Mouse (Mus musculus) liver (tissue): Measurements from ENCODE around the gene St6gal1.

Source experiments
- DNase-seq: peaks from one replicate; pipeline ENCODE4 v3.0.0-alpha.2; 2020; ENCODE audit warnings: mixed read lengths

The St6gal1 gene

DNA sequence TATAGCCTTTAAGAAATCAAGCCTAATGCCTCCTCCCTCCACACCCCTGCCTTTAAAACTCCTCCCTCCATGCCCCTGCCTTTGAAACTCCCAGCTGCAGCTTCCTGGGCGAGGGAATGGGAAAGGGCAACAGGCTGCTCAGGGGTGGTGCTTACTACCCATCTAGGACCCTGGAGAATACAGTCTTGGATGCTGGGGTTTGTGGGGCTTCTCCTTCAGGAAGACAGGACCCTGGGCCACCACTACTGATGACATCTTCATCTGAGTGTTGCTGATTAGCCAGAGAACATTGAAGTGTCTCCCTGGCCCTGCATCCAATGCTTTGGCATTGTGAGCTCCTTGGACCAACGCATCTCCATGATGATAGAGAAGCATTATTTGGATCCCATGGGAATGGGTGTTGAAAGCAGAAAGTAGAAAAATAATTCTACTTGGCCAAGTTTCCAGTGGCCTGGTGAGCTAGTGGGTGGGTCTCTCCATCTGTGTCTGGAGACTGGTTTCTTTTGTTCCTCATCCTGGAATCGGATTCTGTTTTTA lies 137.0 kb downstream of the St6gal1 start:
- DNase-seq: no peak

DNA sequence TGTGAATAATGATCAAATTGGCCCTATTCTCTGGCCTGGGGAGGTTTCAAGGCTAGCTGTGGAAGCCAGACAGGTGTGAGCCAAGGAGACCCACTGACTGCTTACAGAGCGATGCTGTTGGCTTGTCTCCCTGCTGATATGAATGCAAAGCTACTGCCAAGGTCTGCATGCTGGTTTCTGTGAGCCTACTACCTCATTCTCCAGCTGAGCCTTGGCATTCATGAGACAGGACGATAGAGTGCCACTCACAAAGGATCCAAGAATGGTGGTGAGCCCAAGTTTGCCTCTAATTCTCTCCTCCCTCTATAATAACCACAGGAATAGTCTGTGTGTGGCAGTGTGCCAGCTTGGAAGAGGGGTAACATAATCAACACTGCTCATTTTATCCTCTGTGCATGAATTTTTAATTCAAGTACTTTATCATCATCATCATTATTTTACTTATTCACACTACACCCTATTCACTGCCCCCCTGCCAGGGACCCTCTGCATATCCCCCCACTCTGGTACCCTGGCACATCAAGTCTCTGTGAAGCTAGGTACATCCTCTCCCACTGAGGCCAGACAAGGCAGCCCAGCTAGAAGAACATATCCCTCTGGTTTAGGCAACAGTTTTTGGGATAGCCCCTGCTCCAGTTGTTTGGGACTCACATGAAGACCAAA lies 139.9 kb downstream of the St6gal1 start:
- no peak for DNase-seq

DNA sequence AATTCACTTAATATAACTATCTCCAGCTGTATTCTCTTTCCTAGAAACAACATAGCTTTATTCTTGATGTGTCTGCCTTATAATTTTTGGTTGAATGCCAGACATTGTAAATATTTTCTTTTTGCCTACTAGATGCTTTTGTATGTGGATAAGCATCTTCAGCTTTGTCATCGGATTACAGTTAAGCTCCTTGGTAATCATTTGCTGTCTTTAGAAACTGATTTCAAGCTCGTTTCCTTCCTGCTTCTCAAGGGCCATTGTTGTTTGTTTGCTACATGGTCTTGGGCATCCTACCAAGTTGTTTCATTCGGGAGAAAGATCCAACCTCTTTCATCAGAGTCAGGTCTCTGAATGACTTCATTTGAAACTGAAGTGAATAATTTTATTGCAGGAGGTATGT lies 144.6 kb downstream of the St6gal1 start:
- DNase-seq: no peak

DNA sequence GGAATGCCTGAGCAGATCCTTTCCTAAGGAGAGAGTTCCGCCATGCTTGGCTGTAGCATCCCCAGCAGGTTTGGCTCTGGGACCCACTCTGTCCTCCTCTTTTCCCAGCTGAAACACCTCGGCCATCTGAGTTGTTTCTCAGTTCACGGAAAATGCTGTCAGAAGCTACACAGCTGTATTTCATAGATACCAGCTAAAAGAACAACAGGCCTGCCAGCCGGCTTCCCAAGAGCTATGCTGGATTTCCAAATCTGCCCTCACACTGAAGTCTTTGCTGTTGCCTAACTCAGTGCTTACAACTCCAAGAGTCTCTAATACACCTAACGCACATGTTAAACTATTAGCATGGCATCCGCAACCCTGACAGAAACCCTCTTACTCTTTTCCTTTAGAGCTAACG lies 146.2 kb downstream of the St6gal1 start:
- DNase-seq: no peak

DNA sequence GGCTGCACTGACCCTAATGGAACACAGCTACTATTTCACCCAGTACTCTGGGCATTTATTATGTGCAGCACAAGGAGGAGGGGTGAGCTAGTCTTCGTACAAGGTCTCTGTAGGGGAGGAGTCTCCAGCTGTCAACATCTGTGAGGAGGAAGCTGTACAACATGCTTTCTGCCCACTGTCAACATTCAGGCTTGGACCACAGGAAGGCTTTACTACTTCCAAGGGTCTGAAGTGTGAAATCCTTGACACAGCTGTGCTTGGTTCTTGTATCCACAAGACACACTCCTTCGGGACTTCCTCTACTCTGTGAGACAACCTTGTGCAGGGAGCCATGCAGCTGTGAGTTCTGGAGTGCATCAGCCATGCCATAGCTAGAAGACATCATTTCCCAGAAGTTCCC lies 147.8 kb downstream of the St6gal1 start:
- no peak for DNase-seq

DNA sequence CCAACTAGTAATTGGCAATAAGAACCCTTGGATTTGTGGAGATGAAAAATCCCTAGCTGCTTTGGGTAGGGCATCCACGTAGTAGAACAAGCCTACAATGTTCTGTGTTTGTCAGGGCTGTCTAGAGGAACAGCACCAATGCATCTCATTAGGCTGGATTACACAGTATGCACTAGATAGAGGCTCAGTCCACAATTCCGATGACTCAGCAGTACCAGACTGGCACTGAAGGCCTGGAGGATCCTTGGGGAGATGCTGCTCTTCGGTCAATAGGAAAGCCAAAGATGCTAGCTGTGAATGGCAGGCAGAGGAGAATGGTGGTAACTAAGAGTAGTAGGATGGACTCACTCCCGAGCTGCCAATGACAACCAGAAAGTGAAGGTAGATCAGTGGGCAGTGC lies 149.5 kb downstream of the St6gal1 start:
- no peak for DNase-seq

DNA sequence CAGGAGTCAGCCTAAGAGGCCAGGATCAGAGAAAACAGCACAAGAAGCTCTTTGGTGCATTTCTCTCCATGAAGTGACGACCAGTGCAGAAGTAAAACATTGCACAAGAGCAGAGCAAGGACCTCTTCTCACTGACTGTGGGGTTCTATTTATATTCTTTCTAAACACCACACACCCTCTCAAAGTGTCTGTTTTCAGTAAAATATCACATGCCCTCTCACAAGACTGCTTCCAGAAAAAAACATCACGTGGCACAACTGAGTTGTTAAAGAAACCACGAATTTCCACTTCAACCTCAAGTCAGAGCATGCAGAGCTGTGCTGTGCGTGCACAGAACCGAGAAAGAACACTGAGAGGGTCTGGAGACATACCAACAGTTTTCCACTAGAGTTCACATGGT lies 150.4 kb downstream of the St6gal1 start:
- no peak for DNase-seq

DNA sequence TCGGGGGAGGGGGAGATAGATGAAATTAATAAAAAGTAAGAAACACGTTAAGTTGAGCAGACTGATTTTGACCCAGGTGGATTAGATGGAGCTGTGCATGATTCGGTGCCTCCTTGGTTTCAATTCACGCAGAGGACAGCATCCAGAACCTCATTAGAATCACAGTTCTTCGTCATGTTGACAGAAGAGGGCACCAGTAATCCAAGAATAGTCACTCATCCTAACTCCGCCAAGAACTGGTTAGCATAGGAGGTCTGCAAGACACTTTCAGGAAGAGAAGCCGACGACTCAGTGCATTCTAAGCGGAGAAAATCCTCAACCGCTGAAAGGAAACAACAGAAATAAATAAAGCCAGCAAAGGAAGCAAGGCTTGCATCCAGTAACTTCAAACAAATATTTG lies 151.6 kb downstream of the St6gal1 start:
- no peak for DNase-seq

DNA sequence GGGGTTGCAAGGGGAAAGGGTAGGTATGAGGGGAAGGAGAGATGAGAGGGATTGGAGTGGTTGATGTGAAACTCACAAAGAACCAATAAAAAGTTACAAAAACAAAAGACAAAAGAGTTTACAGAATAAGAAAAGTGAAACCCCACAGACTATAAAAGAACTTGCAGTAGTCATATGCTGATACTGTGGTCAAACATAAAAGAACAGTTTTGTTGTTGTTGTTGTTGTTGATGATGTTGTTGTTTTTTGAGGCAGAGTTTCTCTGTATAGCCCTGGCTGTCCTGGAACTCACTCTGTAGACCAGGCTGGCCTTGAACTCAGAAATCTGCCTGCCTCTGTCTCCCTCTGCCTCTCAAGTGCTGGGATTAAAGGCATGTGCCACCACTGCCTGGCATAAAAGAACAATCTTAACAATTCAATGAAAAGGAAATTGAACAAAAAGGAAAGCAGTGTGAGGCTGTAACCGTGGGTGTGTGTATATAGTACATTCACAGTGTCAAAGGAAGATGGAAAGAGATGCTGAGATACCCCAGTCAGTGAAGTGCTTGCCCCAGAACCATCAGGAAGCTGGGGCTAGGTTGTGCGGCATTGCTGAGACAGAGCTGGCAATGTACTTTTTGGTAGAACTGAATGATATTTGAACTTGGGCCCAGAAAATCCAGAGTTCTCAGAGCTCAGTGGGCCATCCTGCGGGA lies 155.1 kb downstream of the St6gal1 start:
- no peak for DNase-seq

DNA sequence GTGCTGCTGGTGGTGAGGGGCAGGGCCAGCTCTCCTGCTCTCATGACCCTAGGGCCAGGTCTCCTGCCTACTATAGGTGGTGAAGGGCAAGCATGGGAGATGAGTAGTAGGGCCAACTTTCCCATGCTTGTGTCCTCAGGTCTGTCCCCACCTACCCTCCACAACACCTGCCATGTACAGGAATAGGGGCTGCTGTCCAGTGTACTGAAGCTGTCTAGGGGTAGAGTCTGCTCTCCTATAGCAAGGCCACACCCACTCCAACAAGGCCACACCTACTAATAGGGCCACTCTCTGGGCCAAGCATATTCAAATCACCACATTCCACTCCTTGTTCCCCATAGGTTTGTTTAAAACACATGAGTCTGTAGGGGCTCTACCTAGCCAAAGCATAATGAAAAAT lies 159.8 kb downstream of the St6gal1 start:
- DNase-seq: no peak

DNA sequence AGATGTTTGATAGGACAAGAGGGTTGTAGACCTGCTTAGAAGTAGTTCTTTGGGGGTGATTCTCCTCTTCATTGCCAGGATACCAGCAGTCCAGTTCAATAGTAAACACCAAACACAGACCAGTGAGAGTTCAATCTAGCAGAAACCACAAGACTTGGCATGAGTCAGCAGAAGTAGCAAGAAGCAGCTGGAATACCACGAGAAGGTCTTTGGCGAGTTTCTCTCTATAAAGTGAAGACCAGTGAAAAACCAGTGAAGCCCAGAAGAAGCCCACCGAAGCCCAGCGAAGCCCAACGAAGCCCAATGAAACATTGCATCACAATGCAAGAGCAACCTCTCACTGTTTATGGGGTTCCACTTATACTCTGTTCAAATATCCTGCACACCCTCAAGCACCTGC lies 173.4 kb downstream of the St6gal1 start:
- no peak for DNase-seq

DNA sequence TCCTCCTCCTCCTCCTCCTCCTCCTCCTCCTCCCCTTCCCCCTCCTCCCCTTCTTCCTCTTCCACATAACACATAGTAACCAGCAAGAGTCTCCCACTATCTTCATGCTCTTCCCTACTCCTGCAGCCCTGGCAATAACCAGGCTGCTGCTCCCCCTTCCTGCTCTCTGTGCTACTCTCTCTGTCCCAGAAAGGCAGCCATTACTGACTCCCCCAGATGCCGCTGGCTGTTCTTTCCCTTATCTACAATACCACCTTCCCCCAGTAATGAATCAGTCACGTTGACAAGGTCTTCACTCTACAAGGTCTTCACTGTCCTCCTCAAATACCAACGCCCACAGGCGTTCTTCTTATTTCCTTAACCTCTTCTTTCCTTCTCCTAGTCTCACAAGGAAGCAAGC lies 176.9 kb downstream of the St6gal1 start:
- no peak for DNase-seq

DNA sequence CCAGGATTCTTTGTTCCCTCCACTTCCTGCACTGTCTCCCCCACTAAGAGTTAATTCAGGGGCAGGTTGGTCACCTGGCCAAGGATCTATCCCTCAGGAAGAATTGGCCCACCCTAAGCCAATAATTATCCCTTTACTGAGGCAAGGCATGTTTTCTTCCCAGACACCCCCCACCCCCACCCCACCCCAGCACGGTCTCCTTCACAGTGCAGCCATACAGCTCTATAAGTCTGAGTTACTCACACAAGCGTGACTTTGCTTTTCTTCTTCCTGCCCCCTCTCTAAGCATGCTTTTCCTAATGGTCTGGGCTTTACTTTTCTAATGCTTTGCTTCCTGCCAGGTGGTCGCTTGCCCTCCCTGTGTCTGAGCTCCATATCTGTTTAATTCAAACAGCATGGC lies 177.4 kb downstream of the St6gal1 start:
- DNase-seq: no peak

DNA sequence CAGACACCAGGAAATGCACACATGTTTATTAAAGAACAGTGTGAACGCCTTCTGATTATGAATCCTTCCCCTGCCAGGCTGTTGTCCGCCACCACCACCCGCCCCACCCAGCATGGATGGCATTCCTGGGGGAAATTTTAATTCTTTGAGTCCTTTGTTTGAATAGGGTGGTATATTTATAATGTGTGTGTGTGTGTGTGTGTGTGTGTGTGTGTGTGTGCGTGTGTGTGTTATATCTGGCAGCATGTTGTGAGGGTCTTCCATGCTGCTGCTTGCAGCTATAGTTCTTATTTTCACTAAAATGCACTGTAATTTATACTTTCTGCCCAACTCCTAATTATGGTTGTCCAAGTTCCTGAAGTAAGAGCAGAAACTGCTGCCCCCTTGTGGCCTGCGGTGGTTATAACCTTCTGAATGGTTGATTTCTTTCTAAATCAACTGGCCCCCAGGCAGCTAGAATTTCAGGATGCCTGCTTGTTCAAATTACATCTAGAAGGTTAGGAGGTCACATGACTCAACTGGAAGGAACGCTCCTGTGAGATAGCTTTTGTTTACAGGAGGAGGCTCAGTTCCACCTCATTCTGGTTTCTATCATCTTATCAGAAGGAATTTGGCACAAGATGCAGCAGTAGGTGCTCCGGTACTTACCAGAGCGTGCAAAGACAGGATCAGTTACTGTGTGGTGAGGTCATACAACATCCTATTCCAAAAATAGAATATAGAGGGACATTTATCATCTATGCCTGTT lies 178.6 kb downstream of the St6gal1 start:
- DNase-seq: peak; percentile 71
